Comparison of ENCODE assay signal across 16 mouse cellular contexts in genomic region chr8:125196573-125197094, GRCm38 (mm10).
A peak's percentile ranks its signal among the peaks of the same experiment; 100 is the strongest.
DNase-seq lines count a peak whose midpoint lies in the region; ATAC-seq lines count a peak whose summit lies in the region.
"Had no signal": no experiment of that assay in that cellular context is flagged by ENCODE, and none has a peak within 500 bp of the region (broad histone marks: within the 10 kb centered on the region; RNA-seq: fewer than 3 reads in every experiment).

No protein-coding gene starts in this region.

- ATAC-seq in heart, embryonic 15.5 days (replicated peaks; ENCODE audit: insufficient number of reproducible peaks, insufficient read depth, low FRiP score, low read depth) = no peak
- 0 out of 2 replicates have a peak, but pooled peaks have one; percentile 32 for ATAC-seq in kidney, embryonic 16.5 days (ENCODE audit: low FRiP score, low TSS enrichment)
- ATAC-seq in kidney, embryonic 14.5 days (ENCODE audit: low FRiP score, low TSS enrichment) = no peak
- ATAC-seq: CD4-positive, CD25-positive, alpha-beta regulatory T cell, adult 4 months; forebrain, embryonic 13.5 days had no signal

- peaks cover 34% of the 10 kb centered on the region for H3K4me1 ChIP-seq in heart, embryonic 15.5 days (replicated peaks)
- peaks cover 59% of the 10 kb centered on the region for H3K4me1 ChIP-seq in kidney, embryonic 16.5 days (ENCODE audit: insufficient read depth, low read length)
- peaks cover 44% of the 10 kb centered on the region for H3K4me1 ChIP-seq in kidney, embryonic 14.5 days (ENCODE audit: control insufficient read depth, insufficient read depth, low read length)
- peaks cover 56% of the 10 kb centered on the region for H3K4me1 ChIP-seq in brown adipose tissue, adult 24 weeks (ENCODE audit: control insufficient read depth, insufficient read depth, insufficient read length, low read length)
- H3K4me1 ChIP-seq: forebrain, embryonic 13.5 days had no signal

- H3K9me3 ChIP-seq in heart, embryonic 15.5 days (replicated peaks) = no peaks in the 10 kb centered on the region
- H3K9me3 ChIP-seq in kidney, embryonic 16.5 days (ENCODE audit: low read length) = no peaks in the 10 kb centered on the region
- H3K9me3 ChIP-seq in kidney, embryonic 14.5 days (ENCODE audit: control insufficient read depth, low read length) = no peaks in the 10 kb centered on the region
- H3K9me3 ChIP-seq: forebrain, embryonic 13.5 days; limb, embryonic 12.5 days; liver, embryonic 13.5 days; lung, embryonic 15.5 days had no signal

- H3K4me2 ChIP-seq in heart, embryonic 15.5 days = no peak overlapping the region
- no peak overlapping the region for H3K4me2 ChIP-seq in kidney, embryonic 16.5 days (replicated peaks; ENCODE audit: low read depth, low read length)
- no peak overlapping the region for H3K4me2 ChIP-seq in kidney, embryonic 14.5 days (replicated peaks; ENCODE audit: low read depth, low read length)
- H3K4me2 ChIP-seq: forebrain, embryonic 13.5 days; limb, embryonic 12.5 days; liver, embryonic 13.5 days; lung, embryonic 15.5 days had no signal

- DNase-seq in heart, adult 11 months = no peak
- peak; percentile 5 for DNase-seq in CD4-positive helper T cell, adult 2 months (ENCODE audit: low read depth, low spot score)
- DNase-seq in adrenal gland, postnatal 10 days = no peak
- DNase-seq: cerebellum, adult 9-11 months; kidney, adult 8-10 months; liver, embryonic 13.5 days; thymus, postnatal 14 days had no signal

- H3K36me3 ChIP-seq in heart, embryonic 15.5 days = no peaks in the 10 kb centered on the region
- H3K36me3 ChIP-seq in kidney, embryonic 16.5 days (ENCODE audit: insufficient read depth, low read length) = no peaks in the 10 kb centered on the region
- H3K36me3 ChIP-seq in kidney, embryonic 14.5 days (ENCODE audit: control insufficient read depth, insufficient read depth, low read length) = no peaks in the 10 kb centered on the region
- H3K36me3 ChIP-seq: G1E; limb, embryonic 12.5 days; liver, embryonic 13.5 days; lung, embryonic 15.5 days had no signal

- H3K4me3 ChIP-seq in heart, embryonic 15.5 days = no peak overlapping the region
- H3K4me3 ChIP-seq in kidney, embryonic 16.5 days (ENCODE audit: low read length) = no peak overlapping the region
- H3K4me3 ChIP-seq in kidney, embryonic 14.5 days (ENCODE audit: low read length) = no peak overlapping the region
- H3K4me3 ChIP-seq in brown adipose tissue, adult 24 weeks (ENCODE audit: insufficient read depth, low read depth, low read length) = no peak overlapping the region
- H3K4me3 ChIP-seq: forebrain, embryonic 13.5 days; limb, embryonic 12.5 days; liver, embryonic 13.5 days; lung, embryonic 15.5 days had no signal

- no peak overlapping the region; the same call in 1 of the 2 replicates for H3K9ac ChIP-seq in heart, embryonic 15.5 days
- no peak overlapping the region for H3K9ac ChIP-seq in kidney, embryonic 16.5 days (replicated peaks; ENCODE audit: low read length)
- H3K9ac ChIP-seq in kidney, embryonic 14.5 days (ENCODE audit: low read depth, low read length) = no peak overlapping the region
- H3K9ac ChIP-seq: forebrain, embryonic 13.5 days; limb, embryonic 12.5 days; liver, embryonic 13.5 days; lung, embryonic 15.5 days had no signal

- H3K27me3 ChIP-seq in heart, embryonic 15.5 days = no peaks in the 10 kb centered on the region
- no peaks in the 10 kb centered on the region for H3K27me3 ChIP-seq in kidney, embryonic 16.5 days (ENCODE audit: insufficient read depth, low read length)
- H3K27me3 ChIP-seq in kidney, embryonic 14.5 days (ENCODE audit: control insufficient read depth, insufficient read depth, low read length) = no peaks in the 10 kb centered on the region; the same call in 1 of the 2 replicates
- H3K27me3 ChIP-seq: liver, embryonic 13.5 days; lung, embryonic 15.5 days had no signal

- WGBS in heart, embryonic 15.5 days = 80% methylated on average over 14 of the region's 14 CpGs
- 47% methylated on average over 14 of the region's 14 CpGs for WGBS in kidney, embryonic 16.5 days
- WGBS in kidney, embryonic 14.5 days = 42% methylated on average over 14 of the region's 14 CpGs

- H3K27ac ChIP-seq in heart, embryonic 15.5 days = peak overlapping the region; percentile 35; the same call in 1 of the 2 replicates
- H3K27ac ChIP-seq in kidney, embryonic 16.5 days (ENCODE audit: low read length) = peak overlapping the region; percentile 18; the same call in 1 of the 2 replicates
- no peak overlapping the region; the same call in 1 of the 2 replicates for H3K27ac ChIP-seq in kidney, embryonic 14.5 days (ENCODE audit: low read depth, low read length)
- H3K27ac ChIP-seq in brown adipose tissue, adult 24 weeks (replicated peaks; ENCODE audit: low read depth, low read length) = peak overlapping the region; percentile 93
- H3K27ac ChIP-seq: forebrain, embryonic 13.5 days; limb, embryonic 12.5 days; liver, embryonic 13.5 days had no signal
